Mouse (Mus musculus) forebrain, embryonic 12.5 days (tissue): Measurements from ENCODE around the gene Gdi2. TPM values are rescaled to one million over a fixed set of nuclear protein-coding genes. Genes with fewer than 3 reads are reported as not detected.
"Not testable (repeated sequence)": the region's sequence is repeated elsewhere in the genome, so short reads cannot be mapped to it uniquely, and the experiment has no call there.

Experiments used
- ATAC-seq: fragments of 200-750 bp; cut with Nextera tagmentation; 2 replicates; pipeline ENCODE4 v1.8.0; 2017; ENCODE audit warnings: moderate TSS enrichment; ENCODE audit not compliant: low FRiP score
- H3K27ac ChIP-seq: fragments of 300-500 bp; sonication (generic); 2 replicates; pipeline ENCODE4 v1.5.1; 2016; ENCODE audit warnings: mild to moderate bottlenecking
- H3K27me3 ChIP-seq: fragments of 300-500 bp; sonication (generic); 2 replicates; pipeline ENCODE4 v1.6.1; 2016; ENCODE audit warnings: mild to moderate bottlenecking
- H3K36me3 ChIP-seq: fragments of 300-500 bp; sonication (generic); replicated peaks from 2 replicates; pipeline ENCODE4 v1.6.1; 2016; ENCODE audit warnings: mild to moderate bottlenecking
- H3K4me1 ChIP-seq: fragments of 300-500 bp; sonication (generic); 2 replicates; pipeline ENCODE4 v1.6.1; 2016
- H3K4me2 ChIP-seq: fragments of 300-500 bp; sonication (generic); 2 replicates; pipeline ENCODE4 v1.6.1; 2016; ENCODE audit warnings: mild to moderate bottlenecking, moderate library complexity
- H3K4me3 ChIP-seq: fragments of 300-500 bp; sonication (generic); replicated peaks from 2 replicates; pipeline ENCODE4 v1.5.1; 2016; ENCODE audit warnings: mild to moderate bottlenecking
- H3K9ac ChIP-seq: fragments of 300-500 bp; sonication (generic); 2 replicates; pipeline ENCODE4 v1.6.1; 2016; ENCODE audit warnings: mild to moderate bottlenecking
- H3K9me3 ChIP-seq: fragments of 300-500 bp; sonication (generic); 2 replicates; pipeline ENCODE4 v1.6.1; 2016
- WGBS: fragments of 180-500 bp; shearing (Covaris S2); methylation state at CpG from one replicate; pipeline ENCODE4 v1.1.7; 2016; 5-methylcytosine and 5-hydroxymethylcytosine counted together
- polyA plus RNA-seq: library from polyadenylated mRNA; unstranded; fragments of >200 nt; fragmentation: Nextera tagmentation; extraction: Ambion mirVana; gene quantifications from 2 replicates; pipeline ENCODE4 v1.2.1, GENCODE M21; 2016

Gene Gdi2
- polyA plus RNA-seq: 434 and 459 TPM in 2 replicates

- H3K4me3 ChIP-seq: peak within 1 kb of the TSS; percentile 94
- ATAC-seq: peak; percentile 98
- H3K27ac ChIP-seq: peak within 1 kb of the TSS; percentile 99
- H3K27me3 ChIP-seq: no peaks in the 10 kb centered on the region
- no peaks in the 10 kb centered on the region for H3K36me3 ChIP-seq
- H3K4me1 ChIP-seq: peaks cover 37% of the 10 kb centered on the region
- peaks cover 4% of the 10 kb centered on the region; the same call in 1 of the 2 replicates for H3K9me3 ChIP-seq
- H3K9ac ChIP-seq: peak within 1 kb of the TSS; percentile 97
- WGBS: under 1% methylated on average over 40 of the region's 47 CpGs
- H3K4me2 ChIP-seq: peak within 1 kb of the TSS; percentile 71
Measured at GRCm38 (mm10) chr13:3537594-3538222, at the start of gene Gdi2. Gene Gdi2 (plus strand): TSS chr13:3538063.

GRCm38 (mm10) chr13:3495526-3495925, 42.3 kb upstream of the Gdi2 start:
- 93% methylated on average over 4 of the region's 4 CpGs for WGBS
- no peak for ATAC-seq
- H3K27me3 ChIP-seq: no peaks in the 10 kb centered on the region

GRCm38 (mm10) chr13:3501014-3501413, 36.8 kb upstream of the Gdi2 start:
- H3K36me3 ChIP-seq, H3K27ac ChIP-seq, H3K4me1 ChIP-seq, H3K9ac ChIP-seq, H3K9me3 ChIP-seq, H3K4me2 ChIP-seq, ATAC-seq, H3K27me3 ChIP-seq, H3K4me3 ChIP-seq: not testable (repeated sequence)
- WGBS: 88% methylated on average over 6 of the region's 6 CpGs

More at GRCm38 (mm10) chr13:3495526-3495925, 42.3 kb upstream of the Gdi2 start:
- Histone ChIP-seq H3K4me3 (no peak overlapping the region), H3K9me3 (no peaks in the 10 kb centered on the region), H3K4me1 (no peaks in the 10 kb centered on the region), H3K9ac (no peak overlapping the region), H3K36me3 (0 out of 2 replicates have a peak, but pooled peaks cover 6% of the 10 kb centered on the region), H3K27ac (no peak overlapping the region), H3K4me2 (no peak overlapping the region)

GRCm38 (mm10) chr13:3515351-3515750, 22.5 kb upstream of the Gdi2 start:
- ATAC-seq, H3K4me2 ChIP-seq, H3K4me3 ChIP-seq, H3K36me3 ChIP-seq, H3K9ac ChIP-seq, H3K27ac ChIP-seq, H3K27me3 ChIP-seq, H3K9me3 ChIP-seq, H3K4me1 ChIP-seq: not testable (repeated sequence)
- 72% methylated on average over 6 of the region's 6 CpGs for WGBS

GRCm38 (mm10) chr13:3519357-3519756, 18.5 kb upstream of the Gdi2 start:
- H3K9me3 ChIP-seq, H3K36me3 ChIP-seq, H3K27me3 ChIP-seq, ATAC-seq, H3K4me2 ChIP-seq, H3K4me1 ChIP-seq, H3K9ac ChIP-seq, H3K4me3 ChIP-seq, H3K27ac ChIP-seq: not testable (repeated sequence)
- 77% methylated on average over 4 of the region's 4 CpGs for WGBS

GRCm38 (mm10) chr13:3519994-3520393, 17.9 kb upstream of the Gdi2 start:
- not testable (repeated sequence) for H3K27ac ChIP-seq, H3K4me1 ChIP-seq, H3K4me2 ChIP-seq, H3K9me3 ChIP-seq, ATAC-seq, H3K9ac ChIP-seq, H3K36me3 ChIP-seq, H3K4me3 ChIP-seq, H3K27me3 ChIP-seq
- 59% methylated on average over 1 of the region's 1 CpGs for WGBS

GRCm38 (mm10) chr13:3523459-3523858, 14.4 kb upstream of the Gdi2 start:
- Histone ChIP-seq H3K4me3 (no peak overlapping the region), H3K9me3 (no peaks in the 10 kb centered on the region), H3K9ac (no peak overlapping the region), H3K36me3 (no peaks in the 10 kb centered on the region), H3K4me1 (peaks cover 3% of the 10 kb centered on the region; the same call in 1 of the 2 replicates), H3K4me2 (no peak overlapping the region), H3K27me3 (0 out of 2 replicates have a peak, but pooled peaks cover 3% of the 10 kb centered on the region), H3K27ac (no peak overlapping the region)
- no peak for ATAC-seq
- WGBS: 80% methylated on average over 6 of the region's 6 CpGs

- peaks cover 3% of the 10 kb centered on the region; the same call in 1 of the 2 replicates for H3K4me1 ChIP-seq
- WGBS: 96% methylated on average over 1 of the region's 1 CpGs
Measured at GRCm38 (mm10) chr13:3523946-3524345, 13.9 kb upstream of the Gdi2 start.

GRCm38 (mm10) chr13:3525611-3526051, 12.2 kb upstream of the Gdi2 start:
- no peak overlapping the region for H3K9ac ChIP-seq
- H3K27me3 ChIP-seq: 0 out of 2 replicates have a peak, but pooled peaks cover 3% of the 10 kb centered on the region
- ATAC-seq: no peak
- no peaks in the 10 kb centered on the region for H3K9me3 ChIP-seq
- H3K36me3 ChIP-seq: no peaks in the 10 kb centered on the region
- 61% methylated on average over 4 of the region's 4 CpGs for WGBS
- peaks cover 3% of the 10 kb centered on the region; the same call in 1 of the 2 replicates for H3K4me1 ChIP-seq
- H3K4me2 ChIP-seq: no peak overlapping the region
- H3K4me3 ChIP-seq: no peak overlapping the region
- H3K27ac ChIP-seq: no peak overlapping the region

More at GRCm38 (mm10) chr13:3523946-3524345, 13.9 kb upstream of the Gdi2 start:
- Histone ChIP-seq H3K9me3 (no peaks in the 10 kb centered on the region), H3K36me3 (no peaks in the 10 kb centered on the region), H3K27me3 (0 out of 2 replicates have a peak, but pooled peaks cover 3% of the 10 kb centered on the region), H3K4me3 (no peak overlapping the region), H3K27ac (no peak overlapping the region), H3K9ac (no peak overlapping the region), H3K4me2 (no peak overlapping the region)
- ATAC-seq: no peak

- no peak overlapping the region for H3K4me3 ChIP-seq
- peaks cover 3% of the 10 kb centered on the region; the same call in 1 of the 2 replicates for H3K4me1 ChIP-seq
- no peak overlapping the region for H3K27ac ChIP-seq
- H3K27me3 ChIP-seq: 0 out of 2 replicates have a peak, but pooled peaks cover 3% of the 10 kb centered on the region
- WGBS: 82% methylated on average over 8 of the region's 8 CpGs
- ATAC-seq: no peak
- no peaks in the 10 kb centered on the region for H3K9me3 ChIP-seq
- H3K36me3 ChIP-seq: no peaks in the 10 kb centered on the region
- H3K4me2 ChIP-seq: no peak overlapping the region
- H3K9ac ChIP-seq: no peak overlapping the region
Measured at GRCm38 (mm10) chr13:3526328-3526727, 11.5 kb upstream of the Gdi2 start.

- Histone ChIP-seq H3K36me3 (no peaks in the 10 kb centered on the region), H3K27ac (no peak overlapping the region), H3K4me3 (no peak overlapping the region), H3K4me2 (no peak overlapping the region), H3K4me1 (peaks cover under 1% of the 10 kb centered on the region; the same call in 1 of the 2 replicates), H3K27me3 (0 out of 2 replicates have a peak, but pooled peaks cover 3% of the 10 kb centered on the region), H3K9ac (no peak overlapping the region), H3K9me3 (no peaks in the 10 kb centered on the region)
- no peak for ATAC-seq
- WGBS: 63% methylated on average over 3 of the region's 3 CpGs
Measured at GRCm38 (mm10) chr13:3530451-3530850, 7.4 kb upstream of the Gdi2 start.

GRCm38 (mm10) chr13:3531176-3531575, 6.7 kb upstream of the Gdi2 start:
- not testable (repeated sequence) for H3K27ac ChIP-seq, H3K9ac ChIP-seq, H3K9me3 ChIP-seq, ATAC-seq, H3K36me3 ChIP-seq, H3K27me3 ChIP-seq, H3K4me3 ChIP-seq, H3K4me2 ChIP-seq, H3K4me1 ChIP-seq
- 60% methylated on average over 2 of the region's 2 CpGs for WGBS
